Mouse (Mus musculus): ENCODE data around the gene Tm4sf19. TPM values are rescaled to one million over a fixed set of nuclear protein-coding genes. Genes with fewer than 3 reads are reported as not detected.

The Tm4sf19 gene
- polyA plus RNA-seq, 1 experiment from 2014 or later, result not detected

GRCm38 (mm10) chr16:32398206-32398605 lies 2.1 kb upstream of the Tm4sf19 start:
- H3K9me3 ChIP-seq, result no peaks in the 10 kb centered on the region
- WGBS, result 79% methylated on average over 3 of the region's 3 CpGs
- no peak overlapping the region for H3K27ac ChIP-seq
- H3K4me3 ChIP-seq, result no peak overlapping the region
- no peak for DNase-seq (ENCODE audit: low spot score)
- peaks cover 2% of the 10 kb centered on the region for H3K4me1 ChIP-seq (replicated peaks)
- H3K36me3 ChIP-seq, result peaks cover 9% of the 10 kb centered on the region
- no peaks in the 10 kb centered on the region for H3K27me3 ChIP-seq (ENCODE audit: insufficient read depth, poor library complexity, severe bottlenecking)

GRCm38 (mm10) chr16:32401335-32401965 lies 1.1 kb downstream of the Tm4sf19 start:
- H3K36me3 ChIP-seq, result no peaks in the 10 kb centered on the region
- no peaks in the 10 kb centered on the region for H3K9me3 ChIP-seq
- no peaks in the 10 kb centered on the region for H3K27me3 ChIP-seq (ENCODE audit: insufficient read depth, poor library complexity, severe bottlenecking)
- no peak for DNase-seq (ENCODE audit: low spot score)
- 80% methylated on average over 9 of the region's 9 CpGs for WGBS
- no peak overlapping the region for H3K27ac ChIP-seq
- H3K4me3 ChIP-seq, result no peak overlapping the region
- peaks cover 1% of the 10 kb centered on the region for H3K4me1 ChIP-seq (replicated peaks)

- H3K36me3 ChIP-seq, result no peaks in the 10 kb centered on the region
- no peak for DNase-seq (ENCODE audit: low spot score)
- H3K27me3 ChIP-seq (ENCODE audit: insufficient read depth, poor library complexity, severe bottlenecking), result no peaks in the 10 kb centered on the region
- no peak overlapping the region for H3K27ac ChIP-seq
- WGBS, result 89% methylated on average over 3 of the region's 3 CpGs
- no peak overlapping the region for H3K4me3 ChIP-seq
- H3K9me3 ChIP-seq, result no peaks in the 10 kb centered on the region
- no peaks in the 10 kb centered on the region for H3K4me1 ChIP-seq (replicated peaks)
These were observed 2.5 kb downstream of the Tm4sf19 start for GRCm38 (mm10) chr16:32402818-32403217.

DNA sequence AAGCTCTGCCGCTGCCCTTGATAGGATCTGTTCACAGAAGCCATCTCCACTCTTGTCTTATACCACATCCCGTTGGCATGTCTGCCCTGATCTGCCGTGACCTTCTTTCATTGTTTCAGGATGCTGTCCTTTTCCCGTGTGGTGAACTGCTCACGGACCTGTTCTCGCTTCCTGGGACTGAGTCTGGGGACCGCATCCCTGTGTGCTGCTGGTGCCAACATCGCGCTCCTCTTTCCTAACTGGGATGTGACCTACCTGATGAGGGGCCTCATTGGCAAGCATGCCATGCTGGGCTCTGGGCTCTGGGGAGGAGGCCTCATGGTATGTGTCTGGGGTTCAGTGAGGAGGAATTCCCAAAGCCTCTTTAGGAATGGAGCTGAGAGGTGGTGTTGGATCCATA lies 5.4 kb downstream of the Tm4sf19 start:
- Histone ChIP-seq H3K36me3 (no peaks in the 10 kb centered on the region), H3K9me3 (no peaks in the 10 kb centered on the region), H3K4me1 (replicated peaks) (no peaks in the 10 kb centered on the region), H3K27ac (no peak overlapping the region), H3K4me3 (no peak overlapping the region), H3K27me3 (ENCODE audit: insufficient read depth, poor library complexity, severe bottlenecking) (no peaks in the 10 kb centered on the region)
- no peak for DNase-seq (ENCODE audit: low spot score)
- WGBS, result 90% methylated on average over 9 of the region's 9 CpGs

- H3K4me1 ChIP-seq (replicated peaks), result no peaks in the 10 kb centered on the region
- no peak overlapping the region for H3K27ac ChIP-seq
- no peaks in the 10 kb centered on the region for H3K9me3 ChIP-seq
- no peak for DNase-seq (ENCODE audit: low spot score)
- WGBS, result 77% methylated on average over 6 of the region's 6 CpGs
- H3K36me3 ChIP-seq, result no peaks in the 10 kb centered on the region
- H3K27me3 ChIP-seq (ENCODE audit: insufficient read depth, poor library complexity, severe bottlenecking), result no peaks in the 10 kb centered on the region
- no peak overlapping the region for H3K4me3 ChIP-seq
These were observed 6.4 kb downstream of the Tm4sf19 start for GRCm38 (mm10) chr16:32406671-32407070.

DNA sequence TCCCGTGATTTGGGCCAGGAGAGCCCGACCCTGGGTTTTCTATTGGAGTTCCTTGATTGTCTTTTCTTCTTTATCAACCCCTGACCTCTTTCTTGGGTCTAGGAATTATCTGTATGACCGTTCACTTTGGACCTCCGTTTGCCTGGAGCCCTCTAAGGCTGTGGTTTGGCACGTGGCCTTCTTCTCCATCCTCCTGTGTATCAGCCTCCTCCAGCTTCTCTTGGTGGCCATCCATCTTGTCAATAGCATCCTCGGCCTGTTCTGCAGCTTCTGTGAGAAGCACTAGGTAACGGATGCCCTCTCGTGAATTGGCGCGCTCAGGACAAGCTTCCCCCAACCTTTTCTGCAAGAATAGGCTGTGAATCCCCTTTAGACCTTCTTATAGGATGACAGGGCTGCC lies 7.4 kb downstream of the Tm4sf19 start:
- Histone ChIP-seq H3K27ac (no peak overlapping the region), H3K9me3 (no peaks in the 10 kb centered on the region), H3K4me3 (no peak overlapping the region), H3K27me3 (ENCODE audit: insufficient read depth, poor library complexity, severe bottlenecking) (no peaks in the 10 kb centered on the region), H3K36me3 (no peaks in the 10 kb centered on the region), H3K4me1 (replicated peaks) (no peaks in the 10 kb centered on the region)
- no peak for DNase-seq (ENCODE audit: low spot score)
- 83% methylated on average over 10 of the region's 10 CpGs for WGBS

DNA sequence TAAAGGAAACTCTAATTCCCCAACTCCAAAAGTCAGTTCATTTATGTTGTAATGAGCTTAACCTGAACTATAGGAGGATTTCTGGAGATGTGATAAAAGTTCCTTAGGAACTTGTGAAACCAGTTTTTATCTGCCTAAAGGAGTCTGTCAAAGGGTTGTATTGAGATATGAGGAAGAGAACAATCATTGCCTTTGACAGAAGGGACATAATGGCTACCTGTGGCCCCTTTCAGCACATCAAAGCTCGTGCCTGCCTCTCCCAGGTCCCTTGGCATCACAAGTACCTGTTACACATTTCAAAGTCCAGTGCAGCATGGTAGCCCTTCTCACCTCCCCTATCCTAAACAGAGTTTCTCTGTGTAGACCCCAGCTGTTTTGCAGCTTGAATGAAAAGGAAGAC lies 17.2 kb downstream of the Tm4sf19 start:
- WGBS, result 60% methylated on average over 1 of the region's 1 CpGs
- H3K4me1 ChIP-seq (replicated peaks), result peaks cover 14% of the 10 kb centered on the region
- H3K9me3 ChIP-seq, result no peaks in the 10 kb centered on the region
- no peaks in the 10 kb centered on the region for H3K36me3 ChIP-seq
- H3K27me3 ChIP-seq (ENCODE audit: insufficient read depth, poor library complexity, severe bottlenecking), result no peaks in the 10 kb centered on the region
- no peak for DNase-seq (ENCODE audit: low spot score)
- no peak overlapping the region for H3K27ac ChIP-seq
- no peak overlapping the region for H3K4me3 ChIP-seq

DNA sequence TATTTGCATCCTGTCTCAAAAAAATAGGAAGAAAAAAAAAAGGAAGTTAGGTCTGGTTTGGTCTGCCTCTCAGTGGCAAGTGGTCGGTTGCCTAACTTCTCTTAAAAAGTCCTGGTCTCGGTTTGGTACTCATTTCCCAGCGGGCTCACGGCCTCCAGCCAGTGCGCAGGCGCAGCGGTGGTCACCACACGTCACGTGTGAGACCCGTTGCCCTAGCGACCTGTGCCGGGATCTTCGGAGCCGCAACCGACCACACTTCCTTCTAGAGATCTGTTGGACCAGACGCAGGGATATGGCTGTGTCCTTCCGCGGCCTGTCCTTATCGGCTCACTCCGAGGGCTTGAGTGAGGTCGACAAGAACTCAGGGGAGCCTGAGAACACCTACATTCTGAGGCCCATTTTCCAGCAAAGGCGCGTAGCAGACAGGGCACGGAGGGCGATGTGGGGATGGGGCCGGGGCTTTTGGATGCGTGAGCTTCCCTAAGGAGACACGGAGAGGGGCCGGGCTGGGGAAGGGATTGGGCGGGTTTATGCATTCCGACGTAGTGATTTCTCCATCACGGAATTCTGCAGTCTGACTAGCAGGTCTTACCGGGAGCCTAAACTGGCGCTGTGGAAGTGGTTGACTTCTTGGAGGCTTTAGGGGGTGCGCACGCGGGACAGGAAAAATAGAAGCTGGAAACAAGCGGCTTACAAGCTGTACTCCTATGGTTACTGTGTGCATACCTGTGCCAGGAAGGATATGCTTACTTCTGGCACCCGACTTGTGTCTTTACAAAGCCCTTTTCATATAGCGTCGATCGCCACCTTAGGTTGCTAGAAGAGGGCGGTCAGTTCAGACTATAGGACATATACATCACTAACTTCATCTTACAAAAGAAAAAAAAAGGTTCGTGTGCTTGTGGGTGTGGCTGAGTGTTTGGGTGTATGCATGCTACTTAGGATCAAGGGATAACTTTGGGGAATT lies 19.5 kb downstream of the Tm4sf19 start, which contains the start of gene Tctex1d2:
TSS of gene Tctex1d2 (plus strand) at position 186 of the 967 bp plus-strand sequence.
- peak; percentile 95 for DNase-seq (ENCODE audit: low spot score)
- H3K4me1 ChIP-seq (replicated peaks), result peaks cover 14% of the 10 kb centered on the region
- no peaks in the 10 kb centered on the region for H3K9me3 ChIP-seq
- no peaks in the 10 kb centered on the region for H3K36me3 ChIP-seq
- no peaks in the 10 kb centered on the region for H3K27me3 ChIP-seq (ENCODE audit: insufficient read depth, poor library complexity, severe bottlenecking)
- H3K27ac ChIP-seq, result peak within 1 kb of the TSS; percentile 91
- peak within 1 kb of the TSS; percentile 59 for H3K4me3 ChIP-seq
- WGBS, result 2% methylated on average over 45 of the region's 45 CpGs

- H3K27ac ChIP-seq, result no peak overlapping the region
- peaks cover 21% of the 10 kb centered on the region for H3K4me1 ChIP-seq (replicated peaks)
- DNase-seq (ENCODE audit: low spot score), result no peak
- 0 out of 2 replicates have a peak, but pooled peaks cover 4% of the 10 kb centered on the region for H3K36me3 ChIP-seq
- no peak overlapping the region for H3K4me3 ChIP-seq
- WGBS, result 92% methylated on average over 3 of the region's 3 CpGs
- H3K9me3 ChIP-seq, result no peaks in the 10 kb centered on the region
- H3K27me3 ChIP-seq (ENCODE audit: insufficient read depth, poor library complexity, severe bottlenecking), result no peaks in the 10 kb centered on the region
These were observed 27.2 kb downstream of the Tm4sf19 start for GRCm38 (mm10) chr16:32427506-32427905.

DNA sequence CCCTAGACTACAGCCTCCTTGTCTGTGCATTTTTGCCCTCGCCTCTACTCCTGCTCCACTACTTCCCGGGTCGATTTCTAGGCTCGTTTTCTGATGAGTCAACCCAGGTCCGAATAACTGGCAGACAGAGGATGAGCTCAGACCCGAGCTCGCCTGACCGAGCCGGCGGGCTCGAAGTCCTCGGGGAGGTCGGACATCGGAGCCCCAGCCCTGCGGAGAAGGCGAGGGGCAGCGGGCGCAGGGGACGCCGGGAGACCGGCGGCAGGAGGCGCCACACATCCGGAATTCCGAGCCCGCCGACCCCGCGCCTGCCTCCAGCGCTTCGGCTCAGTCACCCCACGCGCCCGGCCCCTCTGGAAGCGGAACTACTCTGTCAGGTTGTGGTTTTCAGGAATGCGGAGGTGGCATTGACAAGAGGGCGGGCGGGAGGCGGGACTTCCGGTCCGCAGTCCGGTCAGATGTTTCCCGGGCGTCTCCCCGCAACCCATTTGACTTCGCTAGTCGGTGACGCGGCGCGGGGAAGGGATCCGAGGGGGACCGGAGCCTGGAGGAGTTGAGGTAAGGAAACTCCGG lies 30.3 kb downstream of the Tm4sf19 start, which contains the start of gene Pcyt1a:
TSS of gene Pcyt1a (plus strand) at position 448 of the 573 bp plus-strand sequence.
- WGBS, result under 1% methylated on average over 54 of the region's 54 CpGs

DNA sequence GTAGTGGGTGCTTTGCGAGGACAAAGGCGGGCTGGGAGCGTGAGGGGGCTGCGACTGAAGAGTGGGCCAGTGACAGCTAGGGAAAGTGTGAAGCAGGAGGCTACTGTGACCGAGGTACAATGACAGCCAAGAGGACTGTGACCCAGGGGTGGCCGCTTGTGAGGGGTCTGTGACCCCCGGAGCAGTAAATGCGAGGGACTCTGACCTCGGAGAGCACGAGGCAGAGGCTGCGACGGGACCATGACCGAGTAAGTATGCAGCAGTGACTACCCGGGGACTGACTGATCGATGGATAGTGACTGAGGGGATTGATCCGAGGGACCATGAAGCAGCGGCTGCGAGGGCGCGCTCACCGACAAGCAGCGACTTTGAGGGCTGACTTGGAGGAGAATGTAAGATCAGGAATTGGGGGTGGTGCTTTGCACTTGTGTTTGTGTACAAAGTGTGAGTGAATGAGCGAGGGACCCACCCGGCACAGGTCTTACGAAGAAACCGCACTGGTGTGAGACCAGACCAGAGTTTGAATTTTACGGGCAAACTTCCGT lies 30.8 kb downstream of the Tm4sf19 start:
- Histone ChIP-seq H3K4me1 (replicated peaks) (peaks cover 21% of the 10 kb centered on the region), H3K4me3 (peak overlapping the region; percentile 83), H3K27me3 (ENCODE audit: insufficient read depth, poor library complexity, severe bottlenecking) (no peaks in the 10 kb centered on the region), H3K36me3 (0 out of 2 replicates have a peak, but pooled peaks cover 4% of the 10 kb centered on the region), H3K9me3 (no peaks in the 10 kb centered on the region), H3K27ac (peak overlapping the region; percentile 93)
- WGBS, result 3% methylated on average over 28 of the region's 28 CpGs
- DNase-seq (ENCODE audit: low spot score), result no peak

More for the DNA sequence above, 30.3 kb downstream of the Tm4sf19 start, which contains the start of gene Pcyt1a:
- DNase-seq (ENCODE audit: low spot score), result peak; percentile 95
- H3K27ac ChIP-seq, result peak within 1 kb of the TSS; percentile 93
- H3K4me3 ChIP-seq, result peak within 1 kb of the TSS; percentile 83
- H3K4me1 ChIP-seq (replicated peaks), result peaks cover 21% of the 10 kb centered on the region
- H3K9me3 ChIP-seq, result no peaks in the 10 kb centered on the region
- H3K36me3 ChIP-seq, result 0 out of 2 replicates have a peak, but pooled peaks cover 4% of the 10 kb centered on the region
- no peaks in the 10 kb centered on the region for H3K27me3 ChIP-seq (ENCODE audit: insufficient read depth, poor library complexity, severe bottlenecking)

DNA sequence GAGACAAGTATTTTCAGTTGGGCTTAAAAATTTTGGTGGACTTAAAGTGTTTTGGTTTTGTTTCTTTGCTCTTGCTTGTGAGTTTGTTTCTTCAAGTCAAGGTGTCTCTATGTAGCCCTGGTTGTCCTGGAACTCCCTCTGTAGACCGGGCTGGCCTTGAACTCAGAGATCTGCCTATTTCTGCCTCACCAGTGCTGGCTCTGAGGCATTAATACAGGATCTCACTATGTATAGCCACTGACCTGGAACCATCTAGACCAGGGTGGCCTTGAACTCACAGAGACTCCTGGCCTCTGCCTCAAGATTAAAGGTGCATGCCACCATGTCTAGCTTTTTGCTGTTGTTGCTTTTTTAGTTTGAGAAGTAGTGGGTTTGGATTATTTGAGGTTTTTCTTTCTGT lies 31.6 kb downstream of the Tm4sf19 start:
- H3K36me3 ChIP-seq, result 0 out of 2 replicates have a peak, but pooled peaks cover under 1% of the 10 kb centered on the region
- peak overlapping the region; percentile 83 for H3K4me3 ChIP-seq
- no peak for DNase-seq (ENCODE audit: low spot score)
- no peak overlapping the region for H3K27ac ChIP-seq
- no peaks in the 10 kb centered on the region for H3K9me3 ChIP-seq
- H3K27me3 ChIP-seq (ENCODE audit: insufficient read depth, poor library complexity, severe bottlenecking), result no peaks in the 10 kb centered on the region
- 90% methylated on average over 1 of the region's 1 CpGs for WGBS
- peaks cover 21% of the 10 kb centered on the region for H3K4me1 ChIP-seq (replicated peaks)
